Mouse (Mus musculus) layer of hippocampus, postnatal 36 days (tissue): ENCODE results near the gene Unk. TPM values are rescaled to one million over a fixed set of nuclear protein-coding genes. Genes with fewer than 3 reads are reported as not detected.

ENCODE experiments used
- DNase-seq, 2 experiments: peaks; one replicate each; pipeline ENCODE4 v3.0.0; 2022
- total RNA-seq, 2 experiments: library from RNA; stranded (reverse); gene quantifications; 2 replicates each; pipeline ENCODE4 v1.2.3; 2021

Unk gene
- 10 to 100 TPM; 19.4 to 21.9 TPM for total RNA-seq

GRCm38 (mm10) chr11:116030088-116030897, at the start of gene Unk:
Unk (plus strand) TSS chr11:116030322.
- peak; percentile 98 for DNase-seq

GRCm38 (mm10) chr11:115982472-115982871, 47.6 kb upstream of the Unk start:
- no peak for DNase-seq

GRCm38 (mm10) chr11:115983291-115983690, 46.8 kb upstream of the Unk start:
- no peak for DNase-seq

- no peak for DNase-seq
Measured at GRCm38 (mm10) chr11:115989686-115990085, 40.4 kb upstream of the Unk start.

- DNase-seq = no peak
Measured at GRCm38 (mm10) chr11:115992098-115992497, 38.0 kb upstream of the Unk start.

GRCm38 (mm10) chr11:115995256-115995655, 34.9 kb upstream of the Unk start:
- DNase-seq = no peak

- no peak for DNase-seq
Measured at GRCm38 (mm10) chr11:115997047-115997446, 33.1 kb upstream of the Unk start.

GRCm38 (mm10) chr11:115997662-115998061, 32.5 kb upstream of the Unk start:
- DNase-seq = no peak

- no peak for DNase-seq
Measured at GRCm38 (mm10) chr11:115999027-115999426, 31.1 kb upstream of the Unk start.

- DNase-seq = peak; percentile 49 to 70
Measured at GRCm38 (mm10) chr11:115999538-116000143, 30.5 kb upstream of the Unk start.

GRCm38 (mm10) chr11:116000607-116001006, 29.5 kb upstream of the Unk start:
- no peak for DNase-seq

GRCm38 (mm10) chr11:116001725-116002124, 28.4 kb upstream of the Unk start:
- no peak for DNase-seq

- DNase-seq = no peak
Measured at GRCm38 (mm10) chr11:116002894-116003293, 27.2 kb upstream of the Unk start.

GRCm38 (mm10) chr11:116004186-116004823, 25.8 kb upstream of the Unk start:
- no peak for DNase-seq

GRCm38 (mm10) chr11:116004840-116005700, 25.1 kb upstream of the Unk start:
- DNase-seq = peak; percentile 45 to 56

- no peak for DNase-seq
Measured at GRCm38 (mm10) chr11:116005701-116006419, 24.3 kb upstream of the Unk start.

- no peak for DNase-seq
Measured at GRCm38 (mm10) chr11:116007095-116007850, 22.8 kb upstream of the Unk start.

- DNase-seq = no peak
Measured at GRCm38 (mm10) chr11:116008411-116008810, 21.7 kb upstream of the Unk start.

GRCm38 (mm10) chr11:116008832-116009375, 21.2 kb upstream of the Unk start:
- DNase-seq = no peak

- no peak for DNase-seq
Measured at GRCm38 (mm10) chr11:116009661-116010060, 20.5 kb upstream of the Unk start.

- DNase-seq = no peak
Measured at GRCm38 (mm10) chr11:116010146-116010545, 20.0 kb upstream of the Unk start.
